In genomic region chr14:54569451-54570392, GRCm38 (mm10) we compare ENCODE assay signal across 9 mouse cellular contexts. TPM values are rescaled to one million over a fixed set of nuclear protein-coding genes. Genes with fewer than 3 reads are reported as not detected.
DNase-seq lines count a peak whose midpoint lies in the region; ATAC-seq lines count a peak whose summit lies in the region.
"Had no signal": no experiment of that assay in that cellular context is flagged by ENCODE, and none has a peak within 500 bp of the region (broad histone marks: within the 10 kb centered on the region; RNA-seq: fewer than 3 reads in every experiment).

No protein-coding gene starts in this region.

- no peaks in the 10 kb centered on the region for H3K27me3 ChIP-seq in kidney, embryonic 15.5 days
- H3K27me3 ChIP-seq in heart, embryonic 10.5 days (ENCODE audit: insufficient read depth, poor library complexity, severe bottlenecking) = no peaks in the 10 kb centered on the region
- H3K27me3 ChIP-seq: limb, embryonic 13.5 days had no signal

- peaks cover 47% of the 10 kb centered on the region for H3K4me1 ChIP-seq in kidney, embryonic 15.5 days
- peaks cover 58% of the 10 kb centered on the region for H3K4me1 ChIP-seq in heart, embryonic 10.5 days

- no peak overlapping the region; the same call in 1 of the 2 replicates for H3K4me3 ChIP-seq in kidney, embryonic 15.5 days (replicated peaks)
- H3K4me3 ChIP-seq in heart, embryonic 10.5 days = no peak overlapping the region
- H3K4me3 ChIP-seq: limb, embryonic 13.5 days had no signal

- no peak overlapping the region for H3K9ac ChIP-seq in kidney, embryonic 15.5 days
- H3K9ac ChIP-seq: limb, embryonic 13.5 days had no signal

- DNase-seq in kidney, adult 8-10 months = no peak
- peak; percentile 21 for DNase-seq in Muller cell, postnatal 12 days (ENCODE audit: inconsistent ontology term)
- no peak for DNase-seq in heart, embryonic 10.5 days (ENCODE audit: low spot score)
- peak; percentile 26 for DNase-seq in lung, postnatal 25 days (ENCODE audit: low spot score)
- no peak for DNase-seq in B cell, adult 2 months
- no peak for DNase-seq in testis, postnatal 14 days (ENCODE audit: low spot score)
- no peak for DNase-seq in spleen, postnatal 14 days (ENCODE audit: low spot score in 2 of 2)

- H3K36me3 ChIP-seq in kidney, embryonic 15.5 days = peaks cover 72% of the 10 kb centered on the region
- H3K36me3 ChIP-seq in heart, embryonic 10.5 days = peaks cover 73% of the 10 kb centered on the region

- no peaks in the 10 kb centered on the region for H3K9me3 ChIP-seq in kidney, embryonic 15.5 days (replicated peaks)
- H3K9me3 ChIP-seq in heart, embryonic 10.5 days = no peaks in the 10 kb centered on the region
- H3K9me3 ChIP-seq: limb, embryonic 13.5 days had no signal

- no peak overlapping the region for H3K4me2 ChIP-seq in kidney, embryonic 15.5 days
- H3K4me2 ChIP-seq: limb, embryonic 13.5 days had no signal

- 62% methylated on average over 17 of the region's 17 CpGs for WGBS in kidney, embryonic 15.5 days
- WGBS in heart, embryonic 10.5 days = 52% methylated on average over 17 of the region's 17 CpGs

- ATAC-seq in kidney, embryonic 15.5 days (replicated peaks; ENCODE audit: low FRiP score) = no peak

- peak overlapping the region; percentile 24; the same call in 1 of the 2 replicates for H3K27ac ChIP-seq in kidney, embryonic 15.5 days
- H3K27ac ChIP-seq in heart, embryonic 10.5 days = peak overlapping the region; percentile 67
- H3K27ac ChIP-seq: limb, embryonic 13.5 days had no signal

RNA-seq across cellular contexts. Expression of gene Ajuba, which starts 7.6 kb away (rescaled TPM):
- polyA plus RNA-seq in kidney, embryonic 15.5 days (2015; fragmentation: Nextera tagmentation; extraction: Ambion mirVana) = 45.9 and 50.4 TPM in 2 replicates
- polyA plus RNA-seq in heart, embryonic 10.5 days (2016; fragmentation: Nextera tagmentation; extraction: Ambion mirVana) = 43.0 and 62.5 TPM in 2 replicates

RNA-seq across cellular contexts. Expression of gene Haus4, which starts 15.3 kb away (rescaled TPM):
- 50.7 and 53.2 TPM in 2 replicates for polyA plus RNA-seq in kidney, embryonic 15.5 days (2015; fragmentation: Nextera tagmentation; extraction: Ambion mirVana)
- polyA plus RNA-seq in heart, embryonic 10.5 days (2016; fragmentation: Nextera tagmentation; extraction: Ambion mirVana) = 50.2 and 52.9 TPM in 2 replicates

RNA-seq across cellular contexts. Expression of gene 4931414P19Rik, which starts 36.1 kb away (rescaled TPM):
- 10.2 and 11.3 TPM in 2 replicates for polyA plus RNA-seq in kidney, embryonic 15.5 days (2015; fragmentation: Nextera tagmentation; extraction: Ambion mirVana)
- polyA plus RNA-seq in heart, embryonic 10.5 days (2016; fragmentation: Nextera tagmentation; extraction: Ambion mirVana) = 7.7 and 8.3 TPM in 2 replicates

RNA-seq across cellular contexts. Expression of gene Psmb5, which starts 48.1 kb away (rescaled TPM):
- polyA plus RNA-seq in kidney, embryonic 15.5 days (2015; fragmentation: Nextera tagmentation; extraction: Ambion mirVana) = 422 and 424 TPM in 2 replicates
- 392 and 455 TPM in 2 replicates for polyA plus RNA-seq in heart, embryonic 10.5 days (2016; fragmentation: Nextera tagmentation; extraction: Ambion mirVana)

RNA-seq across cellular contexts. Expression of gene Psmb11, which starts 51.5 kb away (rescaled TPM):
- not detected in 2 replicates for polyA plus RNA-seq in kidney, embryonic 15.5 days (2015; fragmentation: Nextera tagmentation; extraction: Ambion mirVana)
- polyA plus RNA-seq in heart, embryonic 10.5 days (2016; fragmentation: Nextera tagmentation; extraction: Ambion mirVana) = not detected in 2 replicates

Comparison
In these comparisons a context has a peak if more than half of its experiments do, and no peak if none do; other contexts are left out.
1. DNase-seq: peak in Muller cell, postnatal 12 days (single experiment) and lung, postnatal 25 days (single experiment); none in kidney, adult 8-10 months (0 of 2), heart, embryonic 10.5 days (single experiment), B cell, adult 2 months (0 of 2), testis, postnatal 14 days (single experiment) and spleen, postnatal 14 days (0 of 2).